Mouse (Mus musculus) ES-E14 (cell line): ENCODE measurements around the gene Neurl4.

ENCODE experiments used
- HCFC1 ChIP-seq: IDR thresholded peaks from 2 replicates; pipeline ENCODE4 v1.6.1; 2012; ENCODE audit warnings: low read length, inconsistent platforms, borderline replicate concordance; ENCODE audit not compliant: insufficient read depth
- ZNF384 ChIP-seq: IDR thresholded peaks from 2 replicates; pipeline ENCODE4 v1.6.1; 2012; ENCODE audit warnings: low read depth, low read length, inconsistent platforms

- TF ChIP-seq HCFC1 (no peak), ZNF384 (no peak)
These were observed 16.6 kb upstream of the Neurl4 start for GRCm38 (mm10) chr11:69884240-69884639.
